Comparison of ENCODE assay signal across 12 mouse cellular contexts in genomic region chr1:78312917-78313316, GRCm38 (mm10).
"Had no signal": no experiment of that assay in that cellular context is flagged by ENCODE, and none has a peak within 500 bp of the region (broad histone marks: within the 10 kb centered on the region; RNA-seq: fewer than 3 reads in every experiment).

No protein-coding gene starts in this region.

- H3K27ac ChIP-seq: hindbrain, postnatal 0 days; limb, embryonic 15.5 days; liver, embryonic 12.5 days; midbrain, embryonic 12.5 days had no signal

- H3K9ac ChIP-seq: limb, embryonic 15.5 days; liver, embryonic 12.5 days; midbrain, embryonic 12.5 days had no signal

- H3K9me3 ChIP-seq: limb, embryonic 15.5 days; liver, embryonic 12.5 days; midbrain, embryonic 12.5 days had no signal

- H3K4me2 ChIP-seq: limb, embryonic 15.5 days; liver, embryonic 12.5 days; midbrain, embryonic 12.5 days had no signal

- H3K4me3 ChIP-seq: limb, embryonic 15.5 days; liver, embryonic 12.5 days; midbrain, embryonic 12.5 days had no signal

- H3K36me3 ChIP-seq: limb, embryonic 15.5 days; liver, embryonic 12.5 days; midbrain, embryonic 12.5 days had no signal

- DNase-seq: kidney, adult 18-20 months; kidney, postnatal 36 days; layer of hippocampus, adult 9-11 months; layer of hippocampus, postnatal 36 days; lung, postnatal 36 days; right cerebral cortex, postnatal 14 days; thymus, postnatal 36 days had no signal

- H3K4me1 ChIP-seq: liver, embryonic 12.5 days had no signal

- ATAC-seq: hindbrain, postnatal 0 days; liver, embryonic 12.5 days; midbrain, embryonic 16.5 days had no signal
